Mouse (Mus musculus): ENCODE measurements at regions not wholly inside any gene's neighbourhood (a gene's known extent, or its start where the extent isn't known, plus 50 kb on each side); places are given as distances from the start of the nearest gene placed in this dataset.

DNA sequence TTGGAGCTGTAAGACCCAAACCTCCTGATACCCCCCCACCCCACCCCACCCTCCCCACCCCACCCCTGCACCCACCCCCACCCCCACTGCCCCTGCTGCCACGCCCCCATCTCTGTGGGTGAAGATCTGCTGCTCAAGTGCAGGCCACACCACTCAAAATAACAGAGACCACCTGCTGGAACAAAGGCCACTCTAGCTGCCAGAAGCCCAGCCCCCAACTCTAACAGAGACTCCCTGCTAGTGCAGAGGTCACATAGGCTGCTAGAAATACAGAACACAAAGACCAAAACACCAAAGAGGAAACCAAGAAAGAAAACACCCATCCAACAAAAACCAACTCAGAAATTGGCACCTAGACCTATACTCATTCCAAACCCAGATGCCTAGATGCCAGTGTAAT is 58.9 kb downstream of the Olfr267 start:
- DNase-seq (ENCODE audit: low spot score): no peak

DNA sequence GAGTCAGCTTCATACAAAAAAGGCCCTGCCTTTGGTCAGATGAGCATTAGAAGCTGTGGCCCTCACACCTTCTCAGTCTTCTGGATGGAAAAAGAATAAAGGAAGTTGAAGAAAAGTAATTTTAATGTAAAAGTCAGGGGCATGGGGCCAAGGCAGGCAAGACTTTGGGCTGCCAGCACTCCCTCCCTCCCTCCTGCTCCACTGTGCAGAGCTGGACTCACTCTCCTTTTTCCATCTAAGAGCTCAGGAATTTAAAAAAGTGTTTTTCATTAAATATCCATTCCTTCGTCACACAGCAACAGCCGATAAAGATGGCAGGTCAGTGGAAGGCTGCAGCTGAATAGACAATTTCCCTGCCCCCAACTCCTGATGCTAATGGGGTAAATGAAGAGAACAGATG is 61.1 kb downstream of the Olfr267 start:
- no peak for DNase-seq (ENCODE audit: low spot score)

DNA sequence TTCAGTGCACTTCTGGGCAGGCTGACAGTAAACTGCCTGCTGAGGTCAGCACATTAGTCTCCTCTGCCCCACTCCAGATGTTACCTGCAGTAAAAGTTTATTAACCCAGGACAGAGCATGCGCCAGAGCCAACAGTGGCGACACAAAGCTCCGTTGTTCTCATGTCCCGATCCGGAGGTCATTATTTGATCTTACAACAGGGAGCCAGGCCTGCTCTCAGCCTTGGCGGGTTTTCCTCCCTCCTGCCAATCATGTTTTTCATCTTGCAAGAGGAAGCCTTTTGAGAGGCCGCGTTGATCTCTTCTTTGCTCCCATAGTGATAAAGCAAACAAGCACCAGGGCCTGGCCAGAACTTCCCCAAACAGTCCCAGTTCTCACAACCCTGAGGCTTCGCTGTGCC is 64.7 kb downstream of the Olfr267 start:
- no peak for DNase-seq (ENCODE audit: low spot score)

DNA sequence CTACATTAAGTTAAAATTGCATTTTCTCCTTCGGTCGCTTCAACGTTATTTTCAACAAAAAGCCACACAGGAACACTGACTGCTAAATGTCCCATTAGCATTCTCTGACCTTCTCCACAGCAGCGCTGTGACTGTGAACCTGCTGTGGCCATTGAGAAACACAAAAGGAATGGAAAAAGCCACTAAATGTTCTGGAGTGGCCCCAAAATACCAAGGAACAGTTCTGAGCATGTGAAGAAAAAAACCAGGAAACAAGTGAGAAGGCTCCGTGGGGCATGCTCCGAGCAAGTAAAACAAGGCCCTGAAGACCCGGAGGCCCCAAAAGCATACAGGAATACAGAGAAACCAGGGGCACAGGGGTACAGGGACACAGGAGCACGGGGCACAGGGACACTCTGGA is 66.8 kb downstream of the Olfr267 start:
- no peak for DNase-seq (ENCODE audit: low spot score)

DNA sequence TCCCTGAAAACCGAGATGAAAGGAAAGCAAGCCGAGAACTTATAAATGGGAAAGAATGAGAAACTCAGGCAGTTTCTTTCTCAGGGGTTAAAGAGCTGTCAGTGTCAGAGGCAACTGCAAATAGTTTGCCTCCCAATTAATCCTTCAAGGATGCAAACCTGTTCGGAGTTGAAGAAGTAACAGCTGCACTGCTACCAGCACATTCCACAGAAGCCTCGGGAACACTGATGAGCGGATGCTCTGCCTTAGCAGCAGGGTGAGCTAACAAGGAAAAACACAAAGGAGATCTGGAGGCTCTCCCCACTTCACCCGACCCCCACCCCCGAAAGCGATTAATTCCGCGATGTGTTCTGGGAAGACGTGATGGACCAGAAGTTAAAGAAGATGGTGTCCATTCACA is 71.1 kb downstream of the Olfr267 start:
- DNase-seq (ENCODE audit: low spot score): no peak

DNA sequence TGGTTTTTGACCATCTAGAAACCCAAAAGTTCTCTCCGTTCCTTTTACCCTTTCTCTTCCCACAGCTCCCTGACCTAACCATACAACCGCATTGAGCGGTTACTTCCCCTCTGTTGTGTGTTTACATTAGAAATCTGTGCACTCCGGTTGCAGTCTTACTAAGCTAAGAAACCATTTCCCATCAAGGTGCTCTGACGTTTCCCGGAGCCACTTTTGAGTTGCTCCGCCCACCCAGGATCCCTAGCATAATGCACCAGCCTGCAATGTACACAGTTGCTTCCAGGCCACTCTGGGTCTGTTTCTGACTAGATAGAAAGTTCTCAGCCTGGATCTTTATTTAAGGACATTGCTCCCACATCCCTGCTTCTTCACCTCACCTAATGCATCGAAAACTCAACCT is 71.7 kb downstream of the Olfr267 start:
- no peak for DNase-seq (ENCODE audit: low spot score)

DNA sequence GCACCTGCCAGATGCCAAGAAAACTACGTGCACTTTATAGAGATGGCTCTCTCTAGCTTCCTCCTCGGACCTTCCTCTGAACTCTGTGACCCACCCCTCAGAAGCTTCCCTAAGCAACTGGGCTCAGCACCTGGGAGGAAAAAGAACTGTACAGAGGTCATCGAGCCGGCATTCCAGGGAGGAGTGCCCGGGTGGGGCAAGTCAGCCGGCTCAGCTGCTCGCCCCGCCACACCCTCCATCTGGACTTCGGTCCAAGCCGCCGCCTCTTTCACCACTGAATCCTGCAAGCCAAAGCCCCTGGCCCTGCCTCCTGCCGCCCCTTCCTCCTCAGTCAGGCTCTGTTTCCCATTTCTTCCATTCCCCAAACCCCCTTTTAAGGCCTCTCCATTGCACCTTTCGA is 73.3 kb downstream of the Olfr267 start:
- no peak for DNase-seq (ENCODE audit: low spot score)

DNA sequence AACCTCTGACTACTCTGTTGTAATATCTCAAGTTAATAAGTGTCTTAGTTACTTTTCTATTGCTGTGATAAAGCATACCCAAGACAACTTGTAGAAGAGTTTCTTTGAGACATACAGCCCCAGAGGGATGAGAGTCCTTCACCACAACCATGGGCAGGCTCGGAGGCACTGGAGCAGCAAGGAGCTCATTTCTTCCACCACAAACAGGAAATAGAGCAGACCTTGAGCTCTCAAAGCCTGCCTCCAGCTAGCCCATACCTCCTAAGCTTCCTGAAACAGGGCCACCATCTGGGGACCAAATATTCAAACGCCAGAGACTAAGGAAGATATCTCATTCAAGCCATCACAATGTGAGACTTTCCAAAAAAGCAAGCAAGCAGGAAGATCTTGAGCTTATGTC is 74.6 kb downstream of the Olfr267 start:
- no peak for DNase-seq (ENCODE audit: low spot score)

DNA sequence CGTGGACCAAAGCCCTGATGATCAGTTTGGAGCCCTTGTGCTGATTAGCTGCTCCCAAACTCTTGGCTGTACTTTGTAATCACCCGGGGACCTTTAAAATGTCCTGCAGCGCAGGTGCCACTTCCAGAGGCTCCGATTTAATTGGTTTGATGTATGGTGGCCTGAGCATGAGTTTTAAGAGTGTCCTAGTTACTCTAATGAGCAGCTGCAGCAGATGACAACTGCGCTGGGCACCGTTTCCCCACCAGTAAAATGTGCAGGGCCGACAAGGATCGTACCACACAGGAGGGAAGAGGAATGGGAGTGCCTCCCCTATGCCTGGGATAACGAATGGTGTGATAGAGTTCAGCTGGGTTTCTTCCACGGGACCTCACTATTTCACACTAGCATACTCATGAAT is 75.3 kb downstream of the Olfr267 start:
- no peak for DNase-seq (ENCODE audit: low spot score)

DNA sequence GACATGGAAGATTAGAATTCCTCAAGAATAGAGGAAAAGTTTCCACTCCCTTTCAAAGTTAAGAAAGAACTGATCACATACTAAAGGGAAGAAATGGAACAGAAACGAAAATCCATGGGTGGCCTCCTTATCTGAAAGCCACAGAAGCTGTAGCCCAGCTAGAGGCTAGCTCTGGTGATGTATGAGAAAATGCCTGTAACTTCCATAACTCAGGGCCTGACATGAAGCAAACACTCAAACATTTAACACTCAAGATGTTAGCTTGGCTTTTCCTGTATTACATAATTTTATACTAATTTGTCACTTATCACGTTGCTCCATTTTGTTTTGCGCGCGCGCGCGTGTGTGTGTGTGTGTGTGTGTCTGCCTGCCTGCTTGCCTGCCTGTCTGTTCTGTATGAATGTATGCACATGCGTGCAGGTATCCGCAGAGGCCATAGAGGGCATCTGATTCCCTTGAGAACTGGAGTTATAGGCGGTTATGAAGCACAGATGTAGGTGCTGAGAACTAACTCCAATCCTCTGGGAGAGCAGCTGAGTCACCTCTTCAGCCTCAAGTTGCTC is 88.2 kb downstream of the Olfr267 start:
- no peak for DNase-seq (ENCODE audit: low spot score)

DNA sequence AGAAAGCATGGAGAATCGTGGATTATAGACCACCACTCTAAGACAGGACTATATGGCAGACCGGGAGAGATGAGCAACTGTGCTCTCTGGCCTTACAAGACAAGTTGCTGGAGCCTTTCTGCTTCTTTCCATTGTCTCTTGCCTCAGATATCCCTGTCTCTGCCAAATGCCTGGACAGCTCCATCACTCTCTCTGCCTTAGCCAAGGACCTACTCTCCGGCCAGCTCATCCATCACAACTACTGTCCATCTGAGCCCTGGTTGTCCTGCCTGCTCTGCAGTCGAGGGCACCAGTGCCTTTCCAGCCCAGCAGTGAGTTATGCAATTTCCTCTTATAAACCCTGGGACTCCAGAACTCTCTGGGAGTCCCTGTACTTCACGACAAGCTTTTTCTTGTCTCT is 88.7 kb downstream of the Olfr267 start:
- no peak for DNase-seq (ENCODE audit: low spot score)

DNA sequence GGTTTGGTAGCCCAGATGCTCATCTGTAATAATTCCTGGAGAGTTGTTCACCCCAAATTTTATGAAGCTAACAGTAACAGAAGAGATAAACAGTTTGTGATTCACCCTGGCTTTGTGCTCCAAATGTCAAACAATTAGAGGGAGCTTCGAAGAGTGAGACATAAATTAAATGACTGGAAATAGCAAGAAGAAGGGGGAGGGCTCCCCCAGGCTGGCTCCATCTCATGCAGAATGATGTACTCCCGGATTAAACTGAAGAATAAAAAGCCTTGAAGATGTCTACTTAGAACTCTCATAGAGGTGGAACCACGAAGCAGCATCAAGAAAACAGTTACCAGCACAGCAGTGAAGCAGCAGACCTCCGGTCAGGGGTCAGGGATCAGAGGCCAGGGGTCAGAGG is 90.8 kb downstream of the Olfr267 start:
- DNase-seq (ENCODE audit: low spot score): no peak

DNA sequence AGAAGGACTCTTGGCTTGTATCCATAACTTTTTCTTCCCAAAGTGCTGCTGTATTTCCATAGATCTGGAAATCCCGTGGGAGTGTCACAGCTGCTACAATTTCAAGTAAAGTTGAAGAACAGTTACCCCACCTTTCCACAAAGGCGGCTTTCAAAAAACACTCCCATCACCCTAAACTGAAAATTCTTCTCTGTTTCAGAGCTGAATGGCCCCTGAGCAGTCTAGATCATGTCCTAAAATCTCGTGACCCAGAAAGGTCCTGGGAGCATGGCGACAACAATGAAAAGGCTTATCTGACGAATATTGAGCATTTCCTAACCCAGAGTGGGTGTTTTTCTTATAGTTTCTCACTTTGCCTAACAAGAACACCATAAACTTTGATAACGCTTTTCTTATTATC is 92.2 kb downstream of the Olfr267 start:
- no peak for DNase-seq (ENCODE audit: low spot score)

DNA sequence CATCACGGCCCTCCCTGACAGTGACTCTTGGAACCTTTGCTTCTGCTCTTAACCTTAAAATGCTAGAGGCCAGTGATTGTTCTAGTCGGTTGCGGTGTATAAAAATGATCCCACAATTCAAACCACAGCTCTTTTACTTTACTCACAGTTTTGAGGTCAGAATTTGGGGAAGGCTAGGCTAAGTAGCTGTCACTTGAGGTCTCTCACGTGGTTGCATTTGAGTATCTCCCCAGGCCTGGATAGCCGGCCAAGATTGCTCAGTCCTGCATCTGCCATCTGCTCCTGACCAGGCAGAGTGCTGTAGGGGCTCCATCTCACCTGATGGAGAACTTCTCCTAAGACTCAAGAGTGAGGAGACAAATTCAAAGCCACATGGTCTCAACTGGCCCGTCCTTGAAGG is 94.5 kb downstream of the Olfr267 start:
- no peak for DNase-seq (ENCODE audit: low spot score)

DNA sequence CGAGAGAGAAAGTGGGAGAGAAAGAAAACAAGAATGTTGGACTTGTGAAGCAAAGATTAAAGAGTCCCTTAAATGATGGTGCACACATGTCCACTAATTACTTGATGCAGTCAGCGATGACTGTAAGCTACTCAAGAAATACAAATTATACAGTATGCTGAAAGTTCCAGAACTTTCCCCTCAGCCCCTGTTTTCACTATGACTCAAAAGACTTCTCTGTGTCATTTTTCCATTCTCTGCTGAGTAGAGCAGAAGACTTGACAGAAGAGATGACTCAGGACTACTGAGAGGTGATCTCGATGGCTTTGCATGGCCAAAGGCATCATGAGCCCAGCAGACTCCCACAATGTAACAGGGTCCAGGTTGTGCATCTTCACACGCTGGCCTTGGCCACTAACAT is 105.6 kb downstream of the Olfr267 start:
- DNase-seq (ENCODE audit: low spot score): no peak

DNA sequence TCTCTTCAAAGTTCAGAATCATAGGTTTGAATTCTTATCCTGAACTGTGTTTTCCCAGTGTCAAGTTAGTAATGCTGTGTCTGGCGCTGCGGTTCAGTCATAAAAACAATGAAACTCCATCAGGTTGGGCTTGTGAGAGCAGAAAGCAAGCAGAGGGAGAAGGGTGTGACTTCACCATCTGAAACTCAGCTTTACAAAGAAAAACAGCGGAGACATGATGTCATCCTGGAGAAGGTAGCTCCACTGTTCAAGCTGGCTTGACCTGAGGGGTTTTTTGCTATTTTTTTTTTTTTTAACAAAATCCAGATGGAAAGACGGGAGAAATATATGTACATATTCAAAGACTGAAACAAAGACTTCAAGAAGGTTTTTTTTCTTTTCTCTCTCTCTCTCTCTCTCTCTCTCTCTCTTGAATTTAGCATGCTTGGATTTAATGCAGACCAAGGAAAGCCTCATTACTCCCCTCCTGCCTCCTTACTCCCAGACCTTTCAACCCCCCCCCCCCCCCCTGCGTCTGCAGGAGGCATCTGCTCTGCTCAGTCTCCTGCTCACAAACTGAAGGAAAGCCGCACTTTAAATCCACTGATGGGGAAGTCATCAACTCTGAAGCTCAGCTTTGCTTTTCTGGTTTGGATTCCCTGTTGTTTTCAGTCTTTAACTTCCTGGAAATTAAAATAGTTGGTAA is 109.7 kb downstream of the Olfr267 start:
- no peak for DNase-seq (ENCODE audit: low spot score)

DNA sequence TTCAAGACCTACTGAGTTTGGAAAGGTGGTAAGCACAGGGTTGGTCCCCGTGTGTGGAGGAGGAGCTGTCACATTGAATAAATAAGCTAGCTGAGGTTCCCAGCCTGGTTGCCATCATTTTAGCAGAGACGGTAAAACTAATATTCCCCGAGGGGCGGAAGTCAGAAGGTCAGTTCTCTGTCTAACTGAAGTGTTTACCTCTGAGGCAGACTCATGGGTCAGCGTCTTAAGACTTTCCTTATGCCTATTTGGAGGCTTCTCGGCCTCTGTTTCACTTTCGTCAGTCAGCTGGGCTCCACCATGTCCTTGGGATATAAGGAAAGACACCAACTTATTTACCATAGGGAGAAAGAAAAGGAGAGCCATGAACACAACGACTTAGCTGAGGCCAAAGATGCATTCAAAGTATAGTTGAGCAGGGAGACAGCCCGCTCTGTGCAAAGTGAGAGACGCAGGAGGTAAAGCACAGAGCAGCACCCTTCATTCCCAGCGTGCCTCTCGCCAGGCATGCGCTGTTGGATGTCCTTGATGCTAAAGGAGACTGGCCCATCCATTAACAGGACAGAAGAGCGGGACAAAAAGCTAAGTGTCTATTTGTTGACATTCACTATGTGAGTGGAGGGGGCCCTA is 116.0 kb downstream of the Olfr267 start:
- DNase-seq (ENCODE audit: low spot score): no peak

DNA sequence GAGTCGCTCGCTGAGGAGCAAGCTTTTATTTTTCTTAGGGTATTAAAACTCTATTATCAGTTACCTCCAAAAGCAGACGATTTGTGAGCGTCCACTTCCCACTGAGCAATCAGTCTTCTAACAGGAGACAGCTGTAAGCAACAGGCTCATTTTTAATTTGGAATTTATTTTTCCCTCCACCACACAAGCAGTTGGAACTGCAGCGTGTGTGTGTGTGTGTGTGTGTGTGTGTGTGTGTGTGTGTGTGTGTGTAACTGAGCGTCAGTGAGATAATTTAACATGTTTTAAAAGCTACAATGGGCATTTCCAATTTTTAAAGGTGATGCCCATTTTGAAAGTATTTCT is 116.6 kb downstream of the Olfr267 start:
- no peak for DNase-seq (ENCODE audit: low spot score)

DNA sequence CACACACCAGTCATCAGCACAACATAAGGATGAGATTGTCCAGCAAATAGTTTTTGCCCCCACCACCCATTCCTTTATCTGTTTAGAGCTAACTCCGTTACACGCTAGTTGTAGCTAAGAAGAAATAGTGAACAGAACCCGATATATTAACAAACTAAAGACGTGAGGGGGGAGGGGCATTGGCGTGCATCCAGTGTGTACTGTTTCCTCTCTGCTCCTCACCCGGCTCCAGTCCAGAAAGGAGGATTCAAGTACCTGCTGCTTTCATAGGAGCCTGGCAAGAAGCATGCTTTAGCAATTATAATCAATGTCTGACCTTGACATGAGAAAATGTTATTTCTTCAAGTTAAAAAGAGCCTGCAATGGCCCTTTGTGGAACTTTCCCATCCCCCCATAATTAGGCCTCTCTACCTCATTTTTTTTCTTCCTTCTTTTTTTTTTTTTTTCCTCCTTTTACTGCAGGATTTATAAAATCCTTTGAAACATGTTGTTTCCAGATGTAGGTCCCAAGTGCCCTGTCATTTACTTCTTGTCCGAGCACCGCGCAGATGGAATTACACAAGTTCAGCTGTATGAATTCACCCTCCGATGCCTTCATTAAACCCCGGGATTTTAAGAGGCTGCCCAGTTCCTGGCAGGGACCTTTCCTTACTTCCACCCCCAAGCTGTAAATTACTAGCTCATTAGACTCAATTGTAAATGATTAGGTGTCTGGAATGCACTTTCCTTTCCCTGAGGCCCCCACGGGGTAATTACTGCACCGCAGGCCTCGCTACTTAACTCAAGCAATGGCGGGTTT is 116.6 kb upstream of the Lpar1 start:
- DNase-seq (ENCODE audit: low spot score): peak; percentile 77

DNA sequence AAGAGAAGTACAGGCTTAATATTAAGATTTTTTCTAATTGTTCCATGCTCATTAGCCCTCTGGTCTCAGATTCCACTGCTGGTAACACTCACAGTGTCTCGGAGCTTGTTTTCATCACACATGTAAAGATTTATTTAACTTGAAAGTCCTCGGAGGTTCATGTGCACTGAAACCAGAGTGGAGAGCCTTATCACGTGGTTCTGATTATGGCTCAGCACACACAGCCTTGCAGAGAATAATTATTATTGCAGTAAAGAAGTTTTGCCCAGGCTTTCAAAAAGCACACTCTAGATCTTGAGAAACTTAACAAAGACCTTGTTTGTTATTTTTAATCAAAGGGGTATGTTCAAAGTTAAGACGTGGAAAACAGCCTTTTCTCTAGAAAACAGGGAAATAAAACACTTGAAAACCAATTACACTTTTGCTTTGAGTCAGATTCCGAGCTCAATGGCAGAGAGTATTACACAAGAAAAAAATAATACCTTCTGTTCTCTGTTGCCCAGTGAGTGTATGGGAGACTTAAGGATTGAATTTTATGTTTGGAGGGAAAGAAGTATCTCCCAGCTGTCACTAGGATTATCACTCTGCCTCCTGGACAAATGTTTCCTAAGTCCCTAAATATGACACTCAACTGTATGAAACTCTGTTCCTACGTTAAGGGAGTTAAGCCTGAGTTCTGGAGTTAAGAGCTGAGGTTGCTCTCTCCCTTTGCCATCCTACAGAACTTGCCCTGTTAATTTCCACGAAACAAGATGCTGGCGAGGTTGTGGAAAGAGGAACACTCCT is 114.9 kb upstream of the Lpar1 start:
- DNase-seq (ENCODE audit: low spot score): no peak

DNA sequence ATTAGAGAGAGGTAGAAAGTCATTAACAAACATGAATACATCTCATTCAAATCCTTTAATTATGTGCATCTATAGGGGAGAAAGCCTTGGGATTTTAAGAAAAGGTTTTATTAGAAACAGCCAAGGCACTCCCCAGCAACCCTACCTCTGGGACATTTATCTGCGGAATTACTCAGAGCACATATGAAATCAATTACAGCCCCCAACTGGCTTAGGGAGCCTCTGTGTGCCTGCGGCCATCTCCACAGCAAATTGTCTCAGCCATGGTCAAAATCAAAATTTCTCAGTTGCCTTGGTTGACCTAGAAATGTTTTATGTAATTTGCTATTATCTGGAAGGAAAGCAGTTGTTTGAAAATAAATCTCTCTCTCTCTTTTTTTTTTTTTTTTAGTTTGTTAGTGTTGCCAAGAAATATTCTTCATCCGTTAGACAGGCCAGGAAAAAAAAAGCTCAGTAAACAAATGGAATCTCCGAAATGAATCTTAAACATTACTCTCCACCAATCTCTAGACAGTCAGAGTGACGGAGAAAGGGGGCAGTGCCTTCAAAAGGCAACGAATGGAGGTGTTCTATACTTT is 110.0 kb upstream of the Lpar1 start:
- no peak for DNase-seq (ENCODE audit: low spot score)

DNA sequence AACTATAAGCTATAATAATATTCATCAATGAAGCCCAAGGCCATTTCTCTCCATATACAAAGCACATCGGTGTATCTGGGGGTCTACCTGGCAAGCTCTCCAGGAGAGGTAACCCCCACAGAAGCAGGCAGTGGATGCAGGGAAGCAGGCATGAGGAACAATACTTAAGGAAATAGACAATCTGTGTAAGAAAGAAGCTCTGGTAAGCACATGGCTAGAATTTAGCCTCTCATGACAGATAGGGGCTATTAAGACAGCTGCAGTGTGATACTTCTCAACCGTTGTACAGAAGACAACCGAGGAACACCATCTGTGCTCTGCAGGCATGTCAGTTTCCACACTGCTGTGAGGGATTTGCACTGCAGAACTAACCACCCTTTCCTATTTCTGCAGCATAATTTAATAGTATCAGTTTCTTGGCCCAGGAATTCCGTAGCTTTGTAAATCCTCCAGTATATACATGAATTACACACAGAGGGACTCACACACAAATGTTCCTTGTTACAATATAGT is 108.1 kb upstream of the Lpar1 start:
- no peak for DNase-seq (ENCODE audit: low spot score)

All from testis, postnatal 10 days (tissue).